Mouse (Mus musculus): ENCODE measurements around the gene Gorasp2.
A peak's percentile ranks its signal among the peaks of the same experiment; 100 is the strongest.

Gene Gorasp2

GRCm38 (mm10) chr2:70660887-70661714, at the start of gene Gorasp2:
TSS of gene Gorasp2 (plus strand) at chr2:70661576.
- DNase-seq (ENCODE audit: low spot score in 2 of 2) = peak; percentile 95 to 97

- DNase-seq (ENCODE audit: low spot score in 2 of 2) = no peak
Measured at GRCm38 (mm10) chr2:70614745-70615351, 46.5 kb upstream of the Gorasp2 start.

GRCm38 (mm10) chr2:70616076-70616475, 45.3 kb upstream of the Gorasp2 start:
- DNase-seq (ENCODE audit: low spot score in 2 of 2) = no peak

GRCm38 (mm10) chr2:70616617-70617016, 44.8 kb upstream of the Gorasp2 start:
- DNase-seq (ENCODE audit: low spot score in 2 of 2) = no peak

GRCm38 (mm10) chr2:70619232-70619835, 42.0 kb upstream of the Gorasp2 start:
- no peak for DNase-seq (ENCODE audit: low spot score in 2 of 2)

- peak; percentile 22 to 38 for DNase-seq (ENCODE audit: low spot score in 2 of 2)
Measured at GRCm38 (mm10) chr2:70620225-70620624, 41.2 kb upstream of the Gorasp2 start.

- DNase-seq (ENCODE audit: low spot score in 2 of 2) = no peak
Measured at GRCm38 (mm10) chr2:70622244-70622643, 39.1 kb upstream of the Gorasp2 start.

- no peak for DNase-seq (ENCODE audit: low spot score in 2 of 2)
Measured at GRCm38 (mm10) chr2:70625761-70626160, 35.6 kb upstream of the Gorasp2 start.

- no peak for DNase-seq (ENCODE audit: low spot score in 2 of 2)
Measured at GRCm38 (mm10) chr2:70628397-70628796, 33.0 kb upstream of the Gorasp2 start.

- no peak for DNase-seq (ENCODE audit: low spot score in 2 of 2)
Measured at GRCm38 (mm10) chr2:70629339-70629761, 32.0 kb upstream of the Gorasp2 start.

- DNase-seq (ENCODE audit: low spot score in 2 of 2) = no peak
Measured at GRCm38 (mm10) chr2:70629921-70630320, 31.5 kb upstream of the Gorasp2 start.

- no peak for DNase-seq (ENCODE audit: low spot score in 2 of 2)
Measured at GRCm38 (mm10) chr2:70631321-70631720, 30.1 kb upstream of the Gorasp2 start.

GRCm38 (mm10) chr2:70632412-70632811, 29.0 kb upstream of the Gorasp2 start:
- DNase-seq (ENCODE audit: low spot score in 2 of 2) = no peak

GRCm38 (mm10) chr2:70634028-70634690, 27.2 kb upstream of the Gorasp2 start:
- no peak for DNase-seq (ENCODE audit: low spot score in 2 of 2)

GRCm38 (mm10) chr2:70640968-70641367, 20.4 kb upstream of the Gorasp2 start:
- no peak for DNase-seq (ENCODE audit: low spot score in 2 of 2)

- no peak for DNase-seq (ENCODE audit: low spot score in 2 of 2)
Measured at GRCm38 (mm10) chr2:70642971-70643565, 18.3 kb upstream of the Gorasp2 start.

GRCm38 (mm10) chr2:70645266-70645780, 16.1 kb upstream of the Gorasp2 start:
- no peak for DNase-seq (ENCODE audit: low spot score in 2 of 2)

GRCm38 (mm10) chr2:70647681-70648080, 13.7 kb upstream of the Gorasp2 start:
- no peak for DNase-seq (ENCODE audit: low spot score in 2 of 2)

- no peak for DNase-seq (ENCODE audit: low spot score in 2 of 2)
Measured at GRCm38 (mm10) chr2:70648271-70648670, 13.1 kb upstream of the Gorasp2 start.

GRCm38 (mm10) chr2:70649471-70649870, 11.9 kb upstream of the Gorasp2 start:
- no peak for DNase-seq (ENCODE audit: low spot score in 2 of 2)

- DNase-seq (ENCODE audit: low spot score in 2 of 2) = no peak
Measured at GRCm38 (mm10) chr2:70651820-70652219, 9.6 kb upstream of the Gorasp2 start.

- DNase-seq (ENCODE audit: low spot score in 2 of 2) = no peak
Measured at GRCm38 (mm10) chr2:70657083-70657482, 4.3 kb upstream of the Gorasp2 start.
